Mouse (Mus musculus): ENCODE results near the gene Asxl1.

DNA sequence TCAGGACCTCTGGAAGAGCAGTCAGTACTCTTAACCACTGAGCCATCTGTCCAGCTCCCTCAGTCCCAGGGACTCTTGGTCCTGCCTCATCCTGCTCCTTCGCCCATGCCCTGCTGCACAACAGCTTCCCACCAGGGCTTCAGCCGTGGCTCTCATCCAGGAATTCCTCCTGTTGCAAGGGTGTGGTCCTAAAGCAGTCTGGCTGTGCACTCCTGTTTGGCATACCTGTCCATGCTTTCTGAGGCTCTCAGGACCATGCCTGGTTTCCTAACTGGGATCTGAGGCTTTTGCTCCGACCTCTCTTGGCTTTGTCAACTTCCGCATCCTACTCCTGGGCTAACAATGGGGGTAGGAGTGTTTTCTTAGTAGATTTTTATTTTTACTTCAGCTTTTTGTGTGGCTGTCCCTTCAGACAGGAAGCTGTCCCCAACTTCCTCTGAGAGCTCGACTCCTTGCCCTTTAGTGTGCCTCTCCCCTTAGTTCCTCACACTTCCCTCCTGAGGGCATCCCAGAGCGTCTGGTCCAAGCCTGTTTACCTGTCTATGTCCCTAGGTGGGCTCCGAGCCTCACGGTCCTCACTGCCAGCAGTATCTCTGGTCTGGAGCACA, 26.5 kb upstream of the Asxl1 start:
- TF ChIP-seq CHD2 (IDR thresholded peaks at IDR 0.05; ENCODE audit: low read depth, low read length), result no peak
- TF ChIP-seq MAFK (IDR thresholded peaks at IDR 0.05; ENCODE audit: insufficient read depth, low read depth, low read length), result no peak
- no peak for TF ChIP-seq ZNF384 (IDR thresholded peaks at IDR 0.05; ENCODE audit: low read depth, low read length)

All from ES-E14 (cell line).